Mouse (Mus musculus) large intestine, adult 2 months (tissue): ENCODE measurements around the gene Srgap3. TPM values are rescaled to one million over a fixed set of nuclear protein-coding genes. Genes with fewer than 3 reads are reported as not detected.
A peak's percentile ranks its signal among the peaks of the same experiment; 100 is the strongest.

Experiments used
- DNase-seq: peaks from one replicate; pipeline ENCODE4 v3.0.0-alpha.2; 2012; ENCODE audit warnings: low read depth, low spot score
- WGBS: fragments of 180-500 bp; shearing (Covaris S2); methylation state at CpG from one replicate; pipeline ENCODE4 v1.1.7; 2018; 5-methylcytosine and 5-hydroxymethylcytosine counted together
- polyA plus RNA-seq: library from polyadenylated mRNA; depleted of rRNA; stranded (reverse); fragments of >200 nt; gene quantifications from 2 replicates; pipeline ENCODE4 v1.2.3, GENCODE M21; 2012; rRNA removed

The Srgap3 gene
- polyA plus RNA-seq, result 0.71 and 0.93 TPM in 2 replicates

GRCm38 (mm10) chr6:112946895-112947436 is at the start of gene Srgap3:
Gene Srgap3 (minus strand): TSS chr6:112947266.
- DNase-seq, result peak; percentile 78

DNA sequence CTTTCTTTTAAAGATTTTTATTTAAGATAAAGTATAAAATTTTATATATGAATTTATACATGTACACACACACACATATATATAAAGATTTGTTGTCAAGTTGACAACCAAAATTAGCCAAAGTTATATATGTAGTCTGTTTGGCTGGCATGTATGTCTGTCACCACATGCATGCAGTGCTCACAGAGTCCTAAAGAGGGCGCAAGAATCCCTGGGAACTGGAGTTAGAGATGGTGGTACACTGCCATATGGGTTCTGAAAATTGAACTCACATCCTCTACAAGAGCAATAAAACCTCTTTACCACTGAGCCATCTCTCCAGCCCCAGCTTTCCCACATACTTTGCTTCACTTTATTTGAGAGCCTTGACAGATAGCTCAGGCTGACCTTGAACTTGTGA is 48.6 kb upstream of the Srgap3 start:
- DNase-seq, result no peak
- WGBS, result 46% methylated on average over 1 of the region's 1 CpGs

More at GRCm38 (mm10) chr6:112946895-112947436, at the start of gene Srgap3:
- WGBS, result under 1% methylated on average over 31 of the region's 31 CpGs

- no peak for DNase-seq
- 63% methylated on average over 1 of the region's 1 CpGs for WGBS
These were observed 43.1 kb upstream of the Srgap3 start for GRCm38 (mm10) chr6:112990119-112990518.

DNA sequence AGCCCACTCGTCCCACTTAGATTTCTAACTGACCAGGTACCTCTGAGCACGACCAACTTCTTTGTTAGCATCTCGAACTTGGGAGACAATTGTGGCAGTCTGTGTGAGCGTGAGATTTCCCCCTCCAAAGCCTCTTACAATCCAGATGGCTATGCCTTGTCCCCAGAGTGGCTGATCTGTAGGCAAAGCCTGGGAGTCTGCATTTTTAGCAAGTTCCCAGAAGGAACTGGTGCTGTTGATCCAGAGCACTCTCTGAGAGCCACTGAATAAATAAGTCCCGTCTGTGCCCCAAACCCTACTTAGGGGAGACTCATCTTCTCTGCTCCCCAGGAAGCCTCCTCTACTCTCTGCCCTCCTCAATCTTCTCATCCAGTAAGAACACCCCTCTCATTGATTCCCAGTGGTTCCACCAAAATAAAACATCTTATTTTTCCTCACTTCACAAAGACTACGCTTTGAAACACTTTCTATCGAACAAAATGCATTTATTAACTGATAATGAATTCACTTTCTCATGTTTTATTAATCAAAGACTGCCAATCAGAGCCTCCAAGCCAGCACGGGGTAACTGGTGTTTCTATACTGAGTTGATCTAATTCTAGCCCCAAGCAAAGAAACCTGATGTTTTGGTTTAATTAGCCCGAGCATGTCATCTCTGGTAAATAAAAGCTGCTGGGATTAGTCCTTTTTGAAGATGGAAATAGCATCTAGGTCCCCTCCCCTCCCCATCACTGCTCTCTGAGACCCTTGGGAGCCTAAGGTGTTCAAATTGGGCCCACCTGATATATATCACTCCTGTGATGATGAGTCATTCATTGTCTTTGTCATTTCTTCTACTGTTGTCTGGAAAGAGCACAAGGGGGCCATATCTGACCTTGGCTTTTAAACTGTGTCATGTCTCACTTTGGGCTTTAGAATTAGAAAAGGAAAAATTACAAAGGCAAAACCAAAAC is 38.6 kb upstream of the Srgap3 start:
- DNase-seq, result no peak
- 77% methylated on average over 9 of the region's 9 CpGs for WGBS

DNA sequence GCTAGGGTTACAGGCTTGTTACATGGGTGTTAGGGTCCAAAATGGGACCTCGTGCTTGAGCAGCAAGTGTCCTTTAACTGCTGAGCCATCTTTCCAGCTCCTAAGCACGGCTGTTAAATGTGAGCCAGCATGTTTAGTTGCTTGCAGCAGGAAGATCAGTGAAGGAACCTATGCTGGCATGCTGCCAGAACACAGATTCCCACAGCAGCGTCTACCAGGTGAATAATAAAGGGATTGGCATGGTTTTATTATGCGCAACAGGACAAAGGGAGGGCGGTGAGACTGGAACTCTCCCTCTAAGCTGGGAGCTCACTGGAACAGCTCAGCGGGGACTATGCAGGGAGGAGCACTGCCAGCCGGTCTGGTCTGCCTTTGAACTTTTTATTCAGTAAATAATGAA is 35.2 kb upstream of the Srgap3 start:
- WGBS, result 19% methylated on average over 7 of the region's 7 CpGs
- peak; percentile 52 for DNase-seq

DNA sequence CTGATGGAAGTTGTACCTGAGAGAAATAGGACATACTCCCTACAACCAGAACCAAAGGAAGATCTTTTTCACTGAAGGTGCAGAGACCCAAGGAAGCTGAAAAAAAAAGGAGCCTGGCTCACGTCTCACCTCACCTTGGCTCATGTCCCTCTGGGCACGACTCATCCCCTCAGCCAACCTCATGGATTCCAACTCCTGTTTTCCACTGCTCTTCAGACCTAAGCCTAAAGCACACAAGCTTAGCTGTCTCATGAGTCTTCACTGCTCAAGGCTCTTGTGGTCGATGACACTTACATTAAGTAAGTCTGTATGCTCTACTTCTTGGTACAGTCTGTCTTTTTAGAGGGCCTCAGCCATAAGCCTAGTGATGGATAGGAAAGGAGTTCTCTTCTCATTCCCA is 31.9 kb upstream of the Srgap3 start:
- DNase-seq, result no peak
- WGBS, result 79% methylated on average over 3 of the region's 3 CpGs

DNA sequence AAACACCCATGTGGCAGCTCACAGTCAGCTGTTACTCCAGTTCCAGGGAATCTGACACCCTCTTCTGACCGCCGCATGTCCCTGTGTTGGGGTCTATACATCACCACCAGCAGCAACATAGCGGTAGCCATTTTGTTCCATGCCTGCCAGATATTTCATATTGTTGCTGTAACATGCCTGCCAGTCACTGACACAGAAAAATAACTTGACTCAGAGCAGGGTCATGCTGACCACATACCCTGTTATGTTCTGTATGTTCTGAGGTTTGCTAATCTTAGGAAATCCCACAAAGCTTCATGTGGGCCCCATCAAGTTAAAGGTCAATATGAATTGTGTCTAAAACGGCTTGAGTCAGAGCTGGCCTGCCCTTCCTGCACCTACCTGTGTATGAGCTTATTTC is 30.2 kb upstream of the Srgap3 start:
- 80% methylated on average over 4 of the region's 4 CpGs for WGBS
- DNase-seq, result no peak

DNA sequence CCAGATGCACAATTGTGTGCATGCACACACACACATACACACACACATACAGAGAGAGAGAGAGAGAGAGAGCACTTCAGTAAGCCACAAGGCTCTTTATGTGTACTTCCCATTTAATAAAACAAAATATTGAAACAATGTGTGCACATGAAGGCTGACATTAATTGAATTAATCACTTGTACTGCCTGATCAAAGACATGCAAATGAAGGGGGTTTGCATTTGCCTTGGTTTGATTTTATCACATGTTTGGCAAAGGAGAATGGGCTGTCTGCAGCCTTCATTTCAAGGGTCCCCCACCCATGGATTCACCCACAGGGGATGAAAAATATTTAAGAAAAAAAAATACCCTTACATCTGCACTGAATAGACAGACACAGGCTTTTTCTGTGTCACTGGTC is 29.5 kb upstream of the Srgap3 start:
- DNase-seq, result no peak

DNA sequence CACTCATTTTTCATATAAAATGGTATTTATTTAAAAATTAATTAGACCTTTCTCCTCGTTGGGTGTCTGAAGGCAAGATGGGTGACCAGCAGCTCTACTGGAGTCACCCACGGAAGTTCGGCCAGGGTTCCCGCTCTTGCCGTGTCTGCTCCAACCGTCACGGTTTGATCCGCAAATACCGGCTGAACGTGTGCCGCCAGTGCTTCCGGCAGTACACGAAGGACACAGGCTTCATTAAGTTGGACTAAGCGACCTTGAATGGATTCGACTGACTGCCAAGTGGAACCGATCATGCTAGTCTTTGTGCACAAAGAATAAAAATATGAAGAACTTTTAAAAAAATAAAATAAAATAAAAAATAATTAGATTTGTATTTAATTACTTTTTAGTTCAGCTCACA is 29.1 kb upstream of the Srgap3 start:
- DNase-seq, result no peak
- whole genome bisulfite sequencing, result 91% methylated on average over 16 of the region's 16 CpGs

- WGBS, result 84% methylated on average over 19 of the region's 19 CpGs
- no peak for DNase-seq
These were observed 27.0 kb upstream of the Srgap3 start for GRCm38 (mm10) chr6:112973786-112974720.

DNA sequence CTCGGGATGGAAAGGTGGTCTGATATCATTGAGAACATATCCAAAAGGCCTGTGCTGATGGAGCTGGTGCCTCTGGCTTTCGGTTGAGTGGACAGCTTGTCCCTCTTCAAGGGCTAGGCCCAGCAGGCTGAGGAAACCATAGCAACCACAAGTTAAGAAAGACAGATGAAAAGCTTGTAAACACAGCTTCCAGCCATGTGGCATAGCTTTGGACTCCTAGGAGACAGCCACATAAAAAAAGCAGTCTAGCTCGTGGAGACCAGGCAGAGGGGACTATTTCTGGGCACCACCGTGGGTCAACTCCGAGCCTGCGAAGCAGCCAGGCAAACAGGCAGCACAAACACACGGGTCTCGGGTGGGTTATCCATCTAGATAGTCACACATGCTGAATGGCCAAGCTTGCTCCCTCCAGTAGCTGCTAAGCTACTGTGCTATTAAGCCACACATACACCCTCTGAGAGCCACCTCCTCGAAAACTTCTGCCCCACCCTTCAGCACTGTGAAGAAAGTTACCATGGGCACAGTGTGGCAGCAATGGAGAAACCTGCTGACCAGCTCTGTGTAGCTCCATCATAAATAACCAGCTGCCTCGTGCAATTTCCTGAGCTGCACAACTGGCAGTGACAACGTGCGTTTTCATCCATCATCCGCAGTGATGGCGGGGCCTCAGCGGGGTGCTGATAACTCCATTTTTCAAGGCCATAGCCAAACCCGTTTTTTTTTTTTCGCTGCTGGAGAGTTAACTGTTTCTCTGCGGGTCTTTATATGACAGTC is 26.0 kb upstream of the Srgap3 start:
- no peak for DNase-seq
- WGBS, result 24% methylated on average over 18 of the region's 18 CpGs

DNA sequence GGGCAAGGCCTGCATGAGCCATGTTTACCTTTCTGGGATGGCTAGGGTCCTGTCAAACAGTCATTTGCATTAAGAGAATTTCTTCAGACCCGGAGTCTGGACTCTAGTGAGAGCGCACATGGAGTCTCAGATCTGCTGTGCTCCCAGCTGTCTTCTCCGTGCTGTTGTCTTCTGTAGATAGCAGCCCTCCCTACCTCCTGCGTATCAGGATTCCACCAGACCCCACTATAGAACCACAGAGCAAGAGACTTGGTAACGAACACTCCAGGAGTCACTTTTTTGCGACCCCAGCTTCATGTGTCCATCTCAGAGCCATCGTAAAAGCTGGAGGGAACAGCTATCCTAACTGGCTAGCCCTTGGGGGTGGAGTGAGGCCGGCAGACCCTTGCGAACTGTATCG is 25.1 kb upstream of the Srgap3 start:
- WGBS, result 79% methylated on average over 10 of the region's 10 CpGs
- DNase-seq, result no peak

DNA sequence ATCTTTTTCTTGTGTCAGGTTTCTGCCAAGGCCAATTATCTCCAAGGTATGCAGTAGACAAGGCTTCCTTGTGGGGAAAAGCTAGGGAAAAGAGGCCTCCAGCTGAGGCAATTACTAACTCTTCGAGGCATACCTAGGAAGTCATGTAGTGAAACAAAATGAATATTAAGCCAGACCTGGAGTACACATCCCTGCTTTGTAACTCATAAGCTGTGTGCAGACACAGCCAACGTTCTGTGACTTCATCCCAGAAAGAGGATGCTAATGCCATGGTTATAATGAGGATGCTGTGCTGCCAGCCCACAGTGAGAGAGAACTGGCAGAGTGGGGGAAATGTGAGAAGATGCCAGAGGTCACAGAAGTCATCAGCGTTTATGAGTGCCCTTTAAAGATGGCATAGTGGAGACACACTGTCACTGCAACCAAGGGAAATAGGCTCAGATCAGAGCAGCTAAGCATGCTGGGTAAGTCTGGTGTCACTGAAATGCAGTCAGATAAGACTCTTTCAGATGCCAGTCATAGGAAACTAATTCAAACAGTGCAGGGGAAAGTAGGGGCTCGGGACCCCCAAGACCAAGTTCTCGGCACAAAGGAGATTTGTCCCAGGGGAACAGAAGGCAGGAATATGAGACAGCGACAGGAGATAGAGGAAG is 24.2 kb upstream of the Srgap3 start:
- no peak for DNase-seq
- WGBS, result 71% methylated on average over 6 of the region's 6 CpGs

GRCm38 (mm10) chr6:112967359-112967758 is 20.3 kb upstream of the Srgap3 start:
- DNase-seq, result no peak
- WGBS, result 90% methylated on average over 6 of the region's 6 CpGs

DNA sequence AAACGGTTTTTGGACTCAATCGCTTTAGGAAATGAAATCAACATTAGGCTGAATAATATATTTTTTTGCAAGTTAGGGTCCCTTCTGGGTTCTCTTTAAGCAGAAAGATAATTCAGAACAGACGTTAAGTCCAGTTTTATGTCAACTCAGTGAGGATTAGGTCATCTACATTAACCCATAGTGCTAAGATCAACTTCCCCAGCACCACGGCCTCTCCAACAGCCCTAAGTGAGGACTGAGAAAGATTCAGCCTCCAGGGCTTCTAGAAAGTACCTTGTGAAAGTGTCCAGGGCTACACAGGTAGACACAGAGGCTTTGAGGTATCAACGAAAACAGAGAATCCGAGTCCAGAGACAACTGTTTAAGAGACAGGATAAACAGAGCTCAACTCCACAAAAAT is 11.3 kb upstream of the Srgap3 start:
- 64% methylated on average over 6 of the region's 6 CpGs for WGBS
- DNase-seq, result no peak

DNA sequence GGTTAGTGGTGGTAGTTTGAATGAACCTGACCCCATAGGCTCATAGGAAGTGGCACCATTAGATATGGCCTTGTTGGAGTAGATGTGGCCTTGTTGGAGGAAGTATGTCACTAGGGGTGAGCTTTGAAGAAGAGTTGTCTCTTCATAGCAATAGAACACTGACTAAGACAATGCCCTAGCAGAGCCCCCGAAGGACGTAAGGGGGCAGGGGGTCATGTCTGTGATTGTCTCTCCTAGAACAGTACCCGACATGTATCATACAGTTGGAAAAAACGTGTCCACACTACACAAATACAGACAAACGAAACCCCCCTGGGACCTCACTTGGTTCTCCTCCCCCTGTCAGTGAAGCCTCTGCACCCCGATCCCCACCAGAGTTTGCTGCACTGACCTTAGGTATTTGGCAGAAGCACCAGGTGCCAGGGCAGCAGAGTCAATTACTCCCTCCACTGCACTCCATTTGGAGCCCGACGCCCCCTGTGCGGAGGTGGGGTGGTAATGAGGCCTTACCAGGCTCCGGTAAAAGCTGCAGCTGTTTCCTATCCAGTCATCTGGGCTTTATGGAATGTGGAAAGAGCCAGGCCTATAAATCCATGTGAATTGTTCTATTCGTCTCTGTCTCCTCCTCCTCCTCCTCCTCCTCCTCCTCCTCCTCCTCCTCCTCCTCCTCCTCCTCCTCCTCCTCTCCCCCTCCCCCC is 10.7 kb upstream of the Srgap3 start:
- 58% methylated on average over 11 of the region's 11 CpGs for WGBS
- DNase-seq, result no peak

DNA sequence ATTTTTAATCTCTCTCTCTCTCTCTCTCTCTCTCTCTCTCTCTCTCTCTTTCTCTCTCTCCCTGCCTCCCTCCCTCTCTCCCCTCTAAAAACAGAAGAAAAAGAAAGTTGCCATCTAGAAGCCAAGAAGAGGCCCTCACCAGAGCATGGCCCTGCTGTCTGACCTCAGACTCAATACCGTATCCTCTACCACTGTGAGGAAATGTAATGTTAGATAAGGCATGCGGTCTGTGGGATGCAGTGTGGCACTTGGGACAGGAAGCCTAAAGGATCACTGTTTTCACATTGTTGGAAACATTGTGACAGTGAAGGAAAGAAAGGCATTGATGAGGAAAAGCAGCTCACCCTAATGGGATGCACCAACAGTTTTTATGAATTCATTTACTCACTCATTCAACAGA is 8.7 kb upstream of the Srgap3 start:
- no peak for DNase-seq
- WGBS, result 76% methylated on average over 2 of the region's 2 CpGs

DNA sequence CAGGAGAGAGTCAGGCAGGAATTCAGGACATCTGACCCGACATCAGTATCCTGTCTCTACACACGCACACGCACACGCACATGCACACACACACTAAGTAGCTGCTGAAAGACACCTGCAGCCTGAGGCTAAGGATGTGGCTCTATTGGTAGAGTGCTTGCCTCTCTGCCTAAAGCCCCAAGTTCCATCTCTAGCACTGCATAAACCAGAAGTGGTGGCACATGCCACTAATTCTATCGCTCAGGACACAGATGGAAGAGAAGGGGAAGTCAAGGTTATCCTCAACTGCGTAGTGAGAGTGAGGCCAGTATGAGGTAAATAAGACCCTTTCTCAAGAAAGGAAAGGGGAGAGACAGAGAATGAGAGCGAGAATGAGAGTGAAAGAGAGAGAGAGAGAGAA is 6.8 kb upstream of the Srgap3 start:
- WGBS, result 76% methylated on average over 7 of the region's 7 CpGs
- no peak for DNase-seq
